Mouse (Mus musculus) mature B cell (primary cell): ENCODE measurements at regions not wholly inside any gene's neighbourhood (a gene's known extent, or its start where the extent isn't known, plus 50 kb on each side); places are given as distances from the start of the nearest gene placed in this dataset.

Source experiments
- in situ Hi-C: fragments of 300-500 bp; cut with MboI; formaldehyde crosslinking; loops from 2 replicates; pipeline ENCODE4 v1.14.3; 2019

DNA sequence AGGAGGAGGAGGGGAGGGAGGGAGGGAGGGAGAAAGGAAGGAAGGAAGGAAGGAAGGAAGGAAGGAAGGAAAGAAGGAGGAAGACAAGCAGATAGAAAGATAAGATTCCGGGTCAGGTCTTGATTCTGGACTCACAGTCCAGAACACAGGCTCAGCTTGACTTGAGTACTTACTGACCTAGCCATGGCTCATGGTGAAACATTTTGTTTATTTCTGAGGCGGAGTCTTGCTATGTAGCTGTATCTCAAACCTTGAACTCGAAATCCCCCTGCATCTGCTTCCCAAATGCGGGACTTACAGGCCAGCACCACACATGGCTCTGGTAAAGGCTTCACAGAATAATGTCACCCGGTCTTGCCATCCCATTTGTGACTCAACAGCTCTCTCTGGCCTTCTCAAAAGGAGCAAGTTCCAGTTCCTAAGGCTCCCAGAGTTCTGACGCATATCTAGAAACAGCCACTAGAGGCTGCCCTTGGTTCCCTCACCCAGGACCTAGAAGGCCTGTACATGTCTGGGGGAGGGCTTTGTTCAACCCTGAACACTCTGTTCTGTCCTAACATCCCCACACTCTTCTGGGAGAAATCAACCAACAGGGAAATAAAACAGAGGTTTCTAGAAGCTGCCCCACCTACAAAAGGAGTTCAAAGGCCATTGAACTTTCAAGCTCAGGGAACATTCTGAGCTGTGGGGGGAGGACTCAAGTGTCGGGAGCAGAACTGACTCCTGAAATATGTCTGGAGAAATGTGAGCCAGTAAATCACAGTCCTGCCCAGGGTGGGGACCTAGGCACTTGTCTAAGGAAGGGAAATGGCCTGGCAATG lies 56.2 kb upstream of the Akap13 start:
- in situ Hi-C loops = no loop called here

DNA sequence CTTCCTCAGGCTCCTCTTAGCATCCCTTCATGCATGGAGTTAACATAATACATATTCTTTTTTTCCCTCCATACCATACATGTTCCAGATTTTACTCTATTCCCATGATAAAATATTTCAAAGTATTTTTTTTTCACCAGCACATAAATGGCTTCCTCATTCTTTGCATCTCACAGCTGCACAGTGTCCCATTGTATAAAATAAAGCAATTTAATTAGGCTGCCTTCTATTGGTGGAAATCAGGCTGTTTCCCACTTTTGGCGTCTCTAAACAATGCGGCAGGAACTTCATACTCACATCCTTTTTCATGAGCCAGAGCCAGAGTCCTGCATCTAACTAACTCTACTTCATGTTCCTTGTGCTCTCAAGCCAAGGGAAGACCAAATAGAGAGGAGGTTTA lies 54.9 kb upstream of the Akap13 start:
- in situ Hi-C loops = no loop called here

DNA sequence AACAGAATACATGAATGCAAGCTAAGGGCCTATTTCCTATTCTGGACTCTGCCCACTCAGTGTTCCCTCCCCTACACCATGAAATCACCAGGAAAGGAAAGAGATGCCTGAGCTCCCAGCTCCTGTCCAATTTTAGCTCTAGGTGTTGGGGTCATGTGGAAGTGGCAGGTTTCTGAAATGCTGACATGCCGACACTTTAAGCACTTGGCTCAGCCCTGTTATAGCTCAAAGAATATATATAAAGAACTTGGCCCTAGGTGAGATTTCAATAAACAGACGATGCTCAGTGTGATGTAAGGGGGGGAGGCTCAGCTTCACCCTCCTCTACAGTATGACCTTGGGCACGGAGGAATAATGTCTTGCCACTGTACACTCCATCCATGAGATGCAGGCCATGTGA lies 50.4 kb upstream of the Akap13 start:
- in situ Hi-C loops = no loop called here
